ENCODE assay signal across 26 mouse cellular contexts in genomic region chr14:28663316-28663715, GRCm38 (mm10).
A peak's percentile ranks its signal among the peaks of the same experiment; 100 is the strongest.
DNase-seq lines count a peak whose midpoint lies in the region; ATAC-seq lines count a peak whose summit lies in the region.
"Had no signal": no experiment of that assay in that cellular context is flagged by ENCODE, and none has a peak within 500 bp of the region (broad histone marks: within the 10 kb centered on the region; RNA-seq: fewer than 3 reads in every experiment).

No protein-coding gene starts in this region.

- 71% methylated on average over 1 of the region's 1 CpGs for WGBS in embryonic facial prominence, embryonic 12.5 days
- 89% methylated on average over 1 of the region's 1 CpGs for WGBS in embryonic facial prominence, embryonic 10.5 days
- WGBS in embryonic facial prominence, embryonic 13.5 days, result 70% methylated on average over 1 of the region's 1 CpGs
- WGBS in kidney, embryonic 16.5 days, result 66% methylated on average over 1 of the region's 1 CpGs
- WGBS in limb, embryonic 11.5 days, result 82% methylated on average over 1 of the region's 1 CpGs

- H3K36me3 ChIP-seq in embryonic facial prominence, embryonic 12.5 days, result no peaks in the 10 kb centered on the region
- H3K36me3 ChIP-seq in embryonic facial prominence, embryonic 10.5 days (replicated peaks), result no peaks in the 10 kb centered on the region
- no peaks in the 10 kb centered on the region for H3K36me3 ChIP-seq in embryonic facial prominence, embryonic 13.5 days
- no peaks in the 10 kb centered on the region for H3K36me3 ChIP-seq in kidney, embryonic 16.5 days (ENCODE audit: insufficient read depth, low read length)
- H3K36me3 ChIP-seq in limb, embryonic 11.5 days (ENCODE audit: control insufficient read depth, insufficient read depth, low read length), result no peaks in the 10 kb centered on the region
- H3K36me3 ChIP-seq: heart, embryonic 15.5 days; hindbrain, embryonic 15.5 days; liver, embryonic 12.5 days; midbrain, embryonic 12.5 days; neural tube, embryonic 15.5 days; stomach, embryonic 15.5 days had no signal

- H3K4me3 ChIP-seq in embryonic facial prominence, embryonic 12.5 days, result no peak overlapping the region
- no peak overlapping the region for H3K4me3 ChIP-seq in embryonic facial prominence, embryonic 10.5 days
- H3K4me3 ChIP-seq in embryonic facial prominence, embryonic 13.5 days, result no peak overlapping the region
- no peak overlapping the region for H3K4me3 ChIP-seq in kidney, embryonic 16.5 days (ENCODE audit: low read length)
- H3K4me3 ChIP-seq in limb, embryonic 11.5 days (ENCODE audit: low read depth, low read length), result no peak overlapping the region
- H3K4me3 ChIP-seq: heart, embryonic 15.5 days; hindbrain, embryonic 15.5 days; left cerebral cortex, adult 2 months; liver, embryonic 12.5 days; midbrain, embryonic 12.5 days; neural tube, embryonic 15.5 days; stomach, embryonic 15.5 days had no signal

- peaks cover 15% of the 10 kb centered on the region for H3K4me1 ChIP-seq in embryonic facial prominence, embryonic 12.5 days
- peaks cover 16% of the 10 kb centered on the region for H3K4me1 ChIP-seq in embryonic facial prominence, embryonic 10.5 days
- peaks cover 18% of the 10 kb centered on the region for H3K4me1 ChIP-seq in embryonic facial prominence, embryonic 13.5 days
- H3K4me1 ChIP-seq in kidney, embryonic 16.5 days (ENCODE audit: insufficient read depth, low read length), result peaks cover 27% of the 10 kb centered on the region
- H3K4me1 ChIP-seq in limb, embryonic 11.5 days (ENCODE audit: control insufficient read depth, insufficient read depth, low read length), result peaks cover 18% of the 10 kb centered on the region
- H3K4me1 ChIP-seq: liver, embryonic 12.5 days; stomach, embryonic 15.5 days had no signal

- no peaks in the 10 kb centered on the region for H3K27me3 ChIP-seq in embryonic facial prominence, embryonic 12.5 days
- H3K27me3 ChIP-seq in embryonic facial prominence, embryonic 10.5 days (replicated peaks; ENCODE audit: low read depth, poor library complexity, severe bottlenecking), result no peaks in the 10 kb centered on the region
- H3K27me3 ChIP-seq in embryonic facial prominence, embryonic 13.5 days, result no peaks in the 10 kb centered on the region
- no peaks in the 10 kb centered on the region for H3K27me3 ChIP-seq in kidney, embryonic 16.5 days (ENCODE audit: insufficient read depth, low read length)
- H3K27me3 ChIP-seq in limb, embryonic 11.5 days (ENCODE audit: control insufficient read depth, insufficient read depth, low read length), result no peaks in the 10 kb centered on the region
- H3K27me3 ChIP-seq: heart, embryonic 15.5 days; hindbrain, embryonic 15.5 days; liver, embryonic 12.5 days; midbrain, embryonic 12.5 days; neural tube, embryonic 15.5 days; stomach, embryonic 15.5 days had no signal

- DNase-seq in embryonic facial prominence, embryonic 10.5 days (ENCODE audit: low spot score), result no peak
- no peak for DNase-seq in limb, embryonic 11.5 days (ENCODE audit: low spot score)
- DNase-seq in frontal cortex, postnatal 36 days (ENCODE audit: low spot score in 2 of 2), result no peak
- no peak for DNase-seq in lung, postnatal 14 days
- no peak for DNase-seq in urinary bladder, postnatal 4 days (ENCODE audit: low spot score in 2 of 2)
- DNase-seq: adrenal gland, postnatal 36 days; cerebellum, adult 11-12 months; cerebellum, postnatal 25 days; gastrocnemius, postnatal 36 days; heart, postnatal 36 days; left cerebral cortex, postnatal 4 days; lung, adult 18-20 months; lung, postnatal 10 days; right cerebral cortex, adult 18-20 months; thymus, postnatal 36 days had no signal

- no peak overlapping the region for H3K9ac ChIP-seq in embryonic facial prominence, embryonic 12.5 days
- H3K9ac ChIP-seq in embryonic facial prominence, embryonic 13.5 days, result 0 out of 2 replicates have a peak overlapping the region, but pooled peaks have one; percentile 36
- no peak overlapping the region for H3K9ac ChIP-seq in kidney, embryonic 16.5 days (replicated peaks; ENCODE audit: low read length)
- no peak overlapping the region for H3K9ac ChIP-seq in limb, embryonic 11.5 days (ENCODE audit: low read length)
- H3K9ac ChIP-seq: heart, embryonic 15.5 days; hindbrain, embryonic 15.5 days; liver, embryonic 12.5 days; midbrain, embryonic 12.5 days; neural tube, embryonic 15.5 days; stomach, embryonic 15.5 days had no signal

- no peak for ATAC-seq in embryonic facial prominence, embryonic 12.5 days (ENCODE audit: insufficient number of reproducible peaks, insufficient read depth, low FRiP score, low TSS enrichment)
- no peak for ATAC-seq in embryonic facial prominence, embryonic 13.5 days (ENCODE audit: insufficient number of reproducible peaks, insufficient read depth, low FRiP score, low TSS enrichment, low read depth)
- no peak for ATAC-seq in kidney, embryonic 16.5 days (ENCODE audit: low FRiP score, low TSS enrichment)
- ATAC-seq in limb, embryonic 11.5 days (ENCODE audit: insufficient number of reproducible peaks, low FRiP score, low TSS enrichment, low read depth), result no peak
- ATAC-seq: forebrain, embryonic 16.5 days; liver, embryonic 12.5 days had no signal

- H3K4me2 ChIP-seq in embryonic facial prominence, embryonic 12.5 days (replicated peaks), result no peak overlapping the region
- no peak overlapping the region for H3K4me2 ChIP-seq in embryonic facial prominence, embryonic 13.5 days
- H3K4me2 ChIP-seq in kidney, embryonic 16.5 days (replicated peaks; ENCODE audit: low read depth, low read length), result no peak overlapping the region
- no peak overlapping the region for H3K4me2 ChIP-seq in limb, embryonic 11.5 days (ENCODE audit: low read depth, severe bottlenecking)
- H3K4me2 ChIP-seq: heart, embryonic 15.5 days; hindbrain, embryonic 15.5 days; liver, embryonic 12.5 days; midbrain, embryonic 12.5 days; neural tube, embryonic 15.5 days; stomach, embryonic 15.5 days had no signal

- H3K9me3 ChIP-seq in embryonic facial prominence, embryonic 12.5 days, result no peaks in the 10 kb centered on the region
- no peaks in the 10 kb centered on the region for H3K9me3 ChIP-seq in embryonic facial prominence, embryonic 10.5 days
- no peaks in the 10 kb centered on the region for H3K9me3 ChIP-seq in embryonic facial prominence, embryonic 13.5 days
- no peaks in the 10 kb centered on the region for H3K9me3 ChIP-seq in kidney, embryonic 16.5 days (ENCODE audit: low read length)
- H3K9me3 ChIP-seq in limb, embryonic 11.5 days (ENCODE audit: control insufficient read depth, low read length), result no peaks in the 10 kb centered on the region
- H3K9me3 ChIP-seq: heart, embryonic 15.5 days; hindbrain, embryonic 15.5 days; liver, embryonic 12.5 days; midbrain, embryonic 12.5 days; neural tube, embryonic 15.5 days; stomach, embryonic 15.5 days had no signal

- 0 out of 2 replicates have a peak overlapping the region, but pooled peaks have one; percentile 41 for H3K27ac ChIP-seq in embryonic facial prominence, embryonic 12.5 days
- H3K27ac ChIP-seq in embryonic facial prominence, embryonic 10.5 days (replicated peaks), result no peak overlapping the region
- no peak overlapping the region for H3K27ac ChIP-seq in embryonic facial prominence, embryonic 13.5 days
- peak overlapping the region; percentile 83 for H3K27ac ChIP-seq in kidney, embryonic 16.5 days (ENCODE audit: low read length)
- peak overlapping the region; percentile 48 for H3K27ac ChIP-seq in limb, embryonic 11.5 days (replicated peaks; ENCODE audit: low read depth, low read length)
- H3K27ac ChIP-seq: heart, embryonic 15.5 days; hindbrain, embryonic 15.5 days; left cerebral cortex, adult 2 months; liver, embryonic 12.5 days; midbrain, embryonic 12.5 days; neural tube, embryonic 15.5 days; stomach, embryonic 15.5 days had no signal

Comparison
In these comparisons a context has a peak if more than half of its experiments do, and no peak if none do; other contexts are left out.
1. H3K27ac ChIP-seq: peak in embryonic facial prominence, embryonic 12.5 days (single experiment), kidney, embryonic 16.5 days (single experiment) and limb, embryonic 11.5 days (single experiment); none in embryonic facial prominence, embryonic 10.5 days (single experiment) and embryonic facial prominence, embryonic 13.5 days (single experiment).